Mouse (Mus musculus): ENCODE measurements around the gene Tns1.

Tns1 gene

GRCm38 (mm10) chr1:74091611-74092224 lies 32.5 kb downstream of the Tns1 start:
- DNase-seq (ENCODE audit: low read depth, low spot score): no peak

GRCm38 (mm10) chr1:74091138-74091537 lies 33.1 kb downstream of the Tns1 start:
- no peak for DNase-seq (ENCODE audit: low read depth, low spot score)

GRCm38 (mm10) chr1:74090329-74090728 lies 33.9 kb downstream of the Tns1 start:
- no peak for DNase-seq (ENCODE audit: low read depth, low spot score)

GRCm38 (mm10) chr1:74088569-74088968 lies 35.7 kb downstream of the Tns1 start:
- no peak for DNase-seq (ENCODE audit: low read depth, low spot score)

- DNase-seq (ENCODE audit: low read depth, low spot score): no peak
Measured at GRCm38 (mm10) chr1:74085566-74085965, 38.7 kb downstream of the Tns1 start.

GRCm38 (mm10) chr1:74084752-74085151 lies 39.5 kb downstream of the Tns1 start:
- DNase-seq (ENCODE audit: low read depth, low spot score): no peak

GRCm38 (mm10) chr1:74084065-74084705 lies 40.1 kb downstream of the Tns1 start:
- DNase-seq (ENCODE audit: low read depth, low spot score): no peak

- DNase-seq (ENCODE audit: low read depth, low spot score): peak; percentile 22
Measured at GRCm38 (mm10) chr1:74082841-74083463, 41.3 kb downstream of the Tns1 start.

GRCm38 (mm10) chr1:74081573-74081989 lies 42.7 kb downstream of the Tns1 start:
- no peak for DNase-seq (ENCODE audit: low read depth, low spot score)

- DNase-seq (ENCODE audit: low read depth, low spot score): peak; percentile 17
Measured at GRCm38 (mm10) chr1:74077353-74077752, 46.9 kb downstream of the Tns1 start.

- DNase-seq (ENCODE audit: low read depth, low spot score): no peak
Measured at GRCm38 (mm10) chr1:74076230-74076629, 48.0 kb downstream of the Tns1 start.

- no peak for DNase-seq (ENCODE audit: low read depth, low spot score)
Measured at GRCm38 (mm10) chr1:74074693-74075485, 49.4 kb downstream of the Tns1 start.

GRCm38 (mm10) chr1:74073791-74074190 lies 50.5 kb downstream of the Tns1 start:
- no peak for DNase-seq (ENCODE audit: low read depth, low spot score)

GRCm38 (mm10) chr1:74070745-74071144 lies 53.5 kb downstream of the Tns1 start:
- no peak for DNase-seq (ENCODE audit: low read depth, low spot score)

GRCm38 (mm10) chr1:74070001-74070551 lies 54.2 kb downstream of the Tns1 start:
- DNase-seq (ENCODE audit: low read depth, low spot score): no peak

GRCm38 (mm10) chr1:74069085-74069835 lies 55.0 kb downstream of the Tns1 start:
- DNase-seq (ENCODE audit: low read depth, low spot score): no peak

- no peak for DNase-seq (ENCODE audit: low read depth, low spot score)
Measured at GRCm38 (mm10) chr1:74068366-74069084, 55.7 kb downstream of the Tns1 start.

- DNase-seq (ENCODE audit: low read depth, low spot score): no peak
Measured at GRCm38 (mm10) chr1:74067866-74068265, 56.4 kb downstream of the Tns1 start.

GRCm38 (mm10) chr1:74066576-74066975 lies 57.7 kb downstream of the Tns1 start:
- no peak for DNase-seq (ENCODE audit: low read depth, low spot score)

GRCm38 (mm10) chr1:74066061-74066460 lies 58.2 kb downstream of the Tns1 start:
- DNase-seq (ENCODE audit: low read depth, low spot score): no peak
